Mouse (Mus musculus) kidney, embryonic 14.5 days (tissue): ENCODE data around the gene Creld1. TPM values are rescaled to one million over a fixed set of nuclear protein-coding genes. Genes with fewer than 3 reads are reported as not detected.

Source experiments
- ATAC-seq: fragments of 200-750 bp; cut with Nextera tagmentation; 2 replicates; pipeline ENCODE4 v1.8.0; 2017; ENCODE audit warnings: moderate number of reproducible peaks, mild to moderate bottlenecking, moderate TSS enrichment, moderate library complexity; ENCODE audit not compliant: low FRiP score, low TSS enrichment
- H3K27ac ChIP-seq: fragments of 300-500 bp; sonication (generic); 2 replicates; pipeline ENCODE4 v1.5.1; 2014; ENCODE audit warnings: low read depth, mild to moderate bottlenecking, low read length, moderate library complexity, mixed read lengths
- H3K27me3 ChIP-seq: fragments of 300-500 bp; sonication (generic); 2 replicates; pipeline ENCODE4 v1.6.1; 2014; ENCODE audit warnings: mild to moderate bottlenecking, low read length; ENCODE audit not compliant: control insufficient read depth, insufficient read depth
- H3K36me3 ChIP-seq: fragments of 300-500 bp; sonication (generic); 2 replicates; pipeline ENCODE4 v1.6.1; 2014; ENCODE audit warnings: low read length, mixed read lengths; ENCODE audit not compliant: control insufficient read depth, insufficient read depth
- H3K4me1 ChIP-seq: fragments of 300-500 bp; sonication (generic); 2 replicates; pipeline ENCODE4 v1.6.1; 2014; ENCODE audit warnings: low read length, mixed read lengths; ENCODE audit not compliant: control insufficient read depth, insufficient read depth
- H3K4me2 ChIP-seq: fragments of 300-500 bp; sonication (generic); replicated peaks from 2 replicates; pipeline ENCODE4 v1.6.1; 2014; ENCODE audit warnings: low read depth, mild to moderate bottlenecking, low read length
- H3K4me3 ChIP-seq: fragments of 300-500 bp; sonication (generic); 2 replicates; pipeline ENCODE4 v1.5.1; 2014; ENCODE audit warnings: mild to moderate bottlenecking, low read length
- H3K9ac ChIP-seq: fragments of 300-500 bp; sonication (generic); 2 replicates; pipeline ENCODE4 v1.6.1; 2014; ENCODE audit warnings: low read depth, mild to moderate bottlenecking, low read length, moderate library complexity
- H3K9me3 ChIP-seq: fragments of 300-500 bp; sonication (generic); 2 replicates; pipeline ENCODE4 v1.6.1; 2016; ENCODE audit warnings: low read length; ENCODE audit not compliant: control insufficient read depth
- WGBS: fragments of 180-500 bp; shearing (Covaris S2); extraction: QIAGEN DNeasy Blood & Tissue Kit; methylation state at CpG from one replicate; pipeline ENCODE4 v1.1.7; 2014; 5-methylcytosine and 5-hydroxymethylcytosine counted together
- microRNA-seq: library from miRNA; unstranded; fragments of <30 nt; microRNA quantifications from one replicate; pipeline ENCODE4, GENCODE M21; 2016
- polyA plus RNA-seq: library from polyadenylated mRNA; unstranded; fragments of >200 nt; fragmentation: Nextera tagmentation; extraction: Ambion mirVana; gene quantifications from 2 replicates; pipeline ENCODE4 v1.2.1, GENCODE M21; 2014

The Creld1 gene
- polyA plus RNA-seq, 1 experiment from 2014 or later = 25.4 TPM

- Histone ChIP-seq H3K9ac (peak overlapping the region; percentile 89), H3K4me3 (peak overlapping the region; percentile 93), H3K4me2 (peak overlapping the region; percentile 70), H3K4me1 (peaks cover 9% of the 10 kb centered on the region; the same call in 1 of the 2 replicates), H3K36me3 (peaks cover 2% of the 10 kb centered on the region; the same call in 1 of the 2 replicates), H3K27ac (no peak overlapping the region), H3K27me3 (no peaks in the 10 kb centered on the region), H3K9me3 (no peaks in the 10 kb centered on the region)
- ATAC-seq = no peak
- 8% methylated on average over 7 of the region's 7 CpGs for WGBS
These were observed 48.8 kb downstream of the Creld1 start for GRCm38 (mm10) chr6:113531840-113532404.

GRCm38 (mm10) chr6:113534886-113535285 is 51.8 kb downstream of the Creld1 start:
- Histone ChIP-seq H3K9me3 (no peaks in the 10 kb centered on the region), H3K9ac (no peak overlapping the region), H3K4me1 (peaks cover 7% of the 10 kb centered on the region; the same call in 1 of the 2 replicates), H3K4me3 (no peak overlapping the region), H3K27me3 (no peaks in the 10 kb centered on the region), H3K27ac (no peak overlapping the region), H3K4me2 (no peak overlapping the region), H3K36me3 (peaks cover 5% of the 10 kb centered on the region; the same call in 1 of the 2 replicates)
- WGBS = 87% methylated on average over 7 of the region's 7 CpGs
- no peak for ATAC-seq

GRCm38 (mm10) chr6:113541610-113542009 is 58.5 kb downstream of the Creld1 start:
- Histone ChIP-seq H3K36me3 (peaks cover 8% of the 10 kb centered on the region; the same call in 1 of the 2 replicates), H3K4me3 (no peak overlapping the region), H3K4me1 (no peaks in the 10 kb centered on the region), H3K9me3 (no peaks in the 10 kb centered on the region), H3K4me2 (no peak overlapping the region), H3K9ac (no peak overlapping the region), H3K27me3 (no peaks in the 10 kb centered on the region), H3K27ac (no peak overlapping the region)
- no peak for ATAC-seq
- 88% methylated on average over 6 of the region's 6 CpGs for WGBS

Small RNA genes within 50 kb of the gene (microRNA-seq; reads per million reads assigned to microRNA genes)
- not detected for gene Gm23365

Other genes starting within 250 kb of the Creld1 start
- gene Mtmr14, start 245.5 kb upstream of the Creld1 start, polyA plus RNA-seq = 28.4 and 41.0 TPM in 2 replicates
- gene Cpne9, start 201.0 kb upstream of the Creld1 start, polyA plus RNA-seq = 0.23 TPM in 1 of 2 replicates, not detected in the other
- 18.2 and 27.2 TPM in 2 replicates for gene Brpf1, start 176.2 kb upstream of the Creld1 start, polyA plus RNA-seq
- gene Ogg1, start 156.3 kb upstream of the Creld1 start, polyA plus RNA-seq = 17.3 and 18.4 TPM in 2 replicates
- gene Camk1, start 139.3 kb upstream of the Creld1 start, polyA plus RNA-seq = 112 and 114 TPM in 2 replicates
- 59.9 and 65.8 TPM in 2 replicates for gene Tada3, start 105.4 kb upstream of the Creld1 start, polyA plus RNA-seq
- 230 and 351 TPM in 2 replicates for gene Arpc4, start 105.2 kb upstream of the Creld1 start, polyA plus RNA-seq
- gene Ttll3, start 94.0 kb upstream of the Creld1 start, polyA plus RNA-seq = 2.0 and 2.4 TPM in 2 replicates
- gene Rpusd3, start 64.0 kb upstream of the Creld1 start, polyA plus RNA-seq = 29.0 and 30.5 TPM in 2 replicates
- not detected in 2 replicates for gene Cidec, start 47.5 kb upstream of the Creld1 start, polyA plus RNA-seq
- gene Jagn1, start 40.7 kb upstream of the Creld1 start, polyA plus RNA-seq = 95.9 and 103 TPM in 2 replicates
- 3.5 and 6.1 TPM in 2 replicates for gene Il17re, start 24.8 kb upstream of the Creld1 start, polyA plus RNA-seq
- gene Il17rc, start 11.9 kb upstream of the Creld1 start, polyA plus RNA-seq = 9.3 and 9.5 TPM in 2 replicates
- 0.73 and 1.6 TPM in 2 replicates for gene Prrt3, start 18.6 kb downstream of the Creld1 start, polyA plus RNA-seq
- 81.3 and 98.0 TPM in 2 replicates for gene Emc3, start 48.4 kb downstream of the Creld1 start, polyA plus RNA-seq
- 12.0 and 16.1 TPM in 2 replicates for gene Fancd2, start 48.4 kb downstream of the Creld1 start, polyA plus RNA-seq
- gene Fancd2os, start 117.4 kb downstream of the Creld1 start, polyA plus RNA-seq = 0.28 and 1.0 TPM in 2 replicates
- gene Brk1, start 121.5 kb downstream of the Creld1 start, polyA plus RNA-seq = 233 and 273 TPM in 2 replicates
- 25.9 and 40.7 TPM in 2 replicates for gene Vhl, start 140.7 kb downstream of the Creld1 start, polyA plus RNA-seq
- 1.9 and 2.6 TPM in 2 replicates for gene Irak2, start 155.2 kb downstream of the Creld1 start, polyA plus RNA-seq
- 0.93 and 1.9 TPM in 2 replicates for gene Tatdn2, start 213.8 kb downstream of the Creld1 start, polyA plus RNA-seq
- gene Ghrl, start 236.6 kb downstream of the Creld1 start, polyA plus RNA-seq = 0.37 and 0.60 TPM in 2 replicates